Mouse (Mus musculus): ENCODE measurements at regions not wholly inside any gene's neighbourhood (a gene's known extent, or its start where the extent isn't known, plus 50 kb on each side); places are given as distances from the start of the nearest gene placed in this dataset.
"Not testable (repeated sequence)": the region's sequence is repeated elsewhere in the genome, so short reads cannot be mapped to it uniquely, and the experiment has no call there.

- Histone ChIP-seq H3K27me3 (ENCODE audit: control insufficient read depth, insufficient read depth, low read length) (no peaks in the 10 kb centered on the region), H3K36me3 (ENCODE audit: control insufficient read depth, insufficient read depth, low read length) (no peaks in the 10 kb centered on the region), H3K4me1 (ENCODE audit: control insufficient read depth, insufficient read depth, low read length) (no peaks in the 10 kb centered on the region), H3K9ac (replicated peaks; ENCODE audit: low read length) (no peak overlapping the region), H3K4me3 (replicated peaks; ENCODE audit: low read depth, low read length) (no peak overlapping the region), H3K4me2 (ENCODE audit: low read length) (no peak overlapping the region), H3K9me3 (ENCODE audit: control insufficient read depth, low read length) (no peaks in the 10 kb centered on the region), H3K27ac (replicated peaks; ENCODE audit: low read depth, low read length) (no peak overlapping the region)
- DNase-seq (no peak), ATAC-seq (ENCODE audit: low FRiP score, low TSS enrichment) (no peak)
- WGBS = 46% methylated on average over 2 of the region's 2 CpGs
Observed at GRCm38 (mm10) chr1:95454246-95454645, 140.8 kb downstream of the Fam174a start.

GRCm38 (mm10) chr1:95459355-95459754, 145.9 kb downstream of the Fam174a start:
- no peak overlapping the region for H3K4me2 ChIP-seq (ENCODE audit: low read length)
- no peak for DNase-seq
- H3K9me3 ChIP-seq (ENCODE audit: control insufficient read depth, low read length) = no peaks in the 10 kb centered on the region
- H3K36me3 ChIP-seq (ENCODE audit: control insufficient read depth, insufficient read depth, low read length) = no peaks in the 10 kb centered on the region
- no peaks in the 10 kb centered on the region for H3K4me1 ChIP-seq (ENCODE audit: control insufficient read depth, insufficient read depth, low read length)
- H3K27ac ChIP-seq (replicated peaks; ENCODE audit: low read depth, low read length) = no peak overlapping the region
- 95% methylated on average over 1 of the region's 1 CpGs for WGBS
- ATAC-seq (ENCODE audit: low FRiP score, low TSS enrichment) = no peak
- H3K27me3 ChIP-seq (ENCODE audit: control insufficient read depth, insufficient read depth, low read length) = no peaks in the 10 kb centered on the region
- H3K9ac ChIP-seq (replicated peaks; ENCODE audit: low read length) = no peak overlapping the region
- H3K4me3 ChIP-seq (replicated peaks; ENCODE audit: low read depth, low read length) = no peak overlapping the region

GRCm38 (mm10) chr1:95468095-95468494, 154.7 kb downstream of the Fam174a start:
- DNase-seq = no peak
- no peak overlapping the region for H3K9ac ChIP-seq (replicated peaks; ENCODE audit: low read length)
- H3K27ac ChIP-seq (replicated peaks; ENCODE audit: low read depth, low read length) = no peak overlapping the region
- ATAC-seq (ENCODE audit: low FRiP score, low TSS enrichment) = no peak
- H3K9me3 ChIP-seq (ENCODE audit: control insufficient read depth, low read length) = no peaks in the 10 kb centered on the region
- WGBS = 78% methylated on average over 2 of the region's 2 CpGs
- no peak overlapping the region for H3K4me3 ChIP-seq (replicated peaks; ENCODE audit: low read depth, low read length)
- no peaks in the 10 kb centered on the region for H3K36me3 ChIP-seq (ENCODE audit: control insufficient read depth, insufficient read depth, low read length)
- H3K4me1 ChIP-seq (ENCODE audit: control insufficient read depth, insufficient read depth, low read length) = no peaks in the 10 kb centered on the region
- H3K27me3 ChIP-seq (ENCODE audit: control insufficient read depth, insufficient read depth, low read length) = no peaks in the 10 kb centered on the region
- no peak overlapping the region for H3K4me2 ChIP-seq (ENCODE audit: low read length)

GRCm38 (mm10) chr1:95468772-95469171, 155.3 kb downstream of the Fam174a start:
- Histone ChIP-seq H3K9me3 (ENCODE audit: control insufficient read depth, low read length) (no peaks in the 10 kb centered on the region), H3K4me2 (ENCODE audit: low read length) (no peak overlapping the region), H3K27me3 (ENCODE audit: control insufficient read depth, insufficient read depth, low read length) (no peaks in the 10 kb centered on the region), H3K27ac (replicated peaks; ENCODE audit: low read depth, low read length) (no peak overlapping the region), H3K36me3 (ENCODE audit: control insufficient read depth, insufficient read depth, low read length) (no peaks in the 10 kb centered on the region), H3K4me3 (replicated peaks; ENCODE audit: low read depth, low read length) (no peak overlapping the region), H3K9ac (replicated peaks; ENCODE audit: low read length) (no peak overlapping the region), H3K4me1 (ENCODE audit: control insufficient read depth, insufficient read depth, low read length) (no peaks in the 10 kb centered on the region)
- DNase-seq (no peak), ATAC-seq (ENCODE audit: low FRiP score, low TSS enrichment) (no peak)
- WGBS = 80% methylated on average over 2 of the region's 2 CpGs

- no peak for DNase-seq
- Histone ChIP-seq H3K4me2 (ENCODE audit: low read length) (no peak overlapping the region), H3K36me3 (ENCODE audit: control insufficient read depth, insufficient read depth, low read length) (no peaks in the 10 kb centered on the region), H3K27ac (replicated peaks; ENCODE audit: low read depth, low read length) (no peak overlapping the region), H3K9ac (replicated peaks; ENCODE audit: low read length) (no peak overlapping the region), H3K4me3 (replicated peaks; ENCODE audit: low read depth, low read length) (no peak overlapping the region), H3K27me3 (ENCODE audit: control insufficient read depth, insufficient read depth, low read length) (no peaks in the 10 kb centered on the region), H3K9me3 (ENCODE audit: control insufficient read depth, low read length) (no peaks in the 10 kb centered on the region), H3K4me1 (ENCODE audit: control insufficient read depth, insufficient read depth, low read length) (no peaks in the 10 kb centered on the region)
- 81% methylated on average over 1 of the region's 1 CpGs for WGBS
- ATAC-seq (ENCODE audit: low FRiP score, low TSS enrichment) = no peak
Observed at GRCm38 (mm10) chr1:95470491-95470890, 157.1 kb downstream of the Fam174a start.

- Histone ChIP-seq H3K4me3 (replicated peaks; ENCODE audit: low read depth, low read length) (no peak overlapping the region), H3K9ac (replicated peaks; ENCODE audit: low read length) (no peak overlapping the region), H3K9me3 (ENCODE audit: control insufficient read depth, low read length) (no peaks in the 10 kb centered on the region), H3K36me3 (ENCODE audit: control insufficient read depth, insufficient read depth, low read length) (no peaks in the 10 kb centered on the region), H3K27me3 (ENCODE audit: control insufficient read depth, insufficient read depth, low read length) (no peaks in the 10 kb centered on the region), H3K4me2 (ENCODE audit: low read length) (no peak overlapping the region), H3K27ac (replicated peaks; ENCODE audit: low read depth, low read length) (no peak overlapping the region), H3K4me1 (ENCODE audit: control insufficient read depth, insufficient read depth, low read length) (no peaks in the 10 kb centered on the region)
- ATAC-seq (ENCODE audit: low FRiP score, low TSS enrichment) (no peak), DNase-seq (no peak)
Observed at GRCm38 (mm10) chr1:95493004-95493403, 174.4 kb downstream of the St8sia4 start.

GRCm38 (mm10) chr1:95500671-95501070, 166.7 kb downstream of the St8sia4 start:
- not testable (repeated sequence) for DNase-seq; H3K4me1 ChIP-seq (ENCODE audit: control insufficient read depth, insufficient read depth, low read length); H3K9ac ChIP-seq (replicated peaks; ENCODE audit: low read length); H3K27me3 ChIP-seq (ENCODE audit: control insufficient read depth, insufficient read depth, low read length); H3K27ac ChIP-seq (replicated peaks; ENCODE audit: low read depth, low read length); H3K4me3 ChIP-seq (replicated peaks; ENCODE audit: low read depth, low read length); H3K36me3 ChIP-seq (ENCODE audit: control insufficient read depth, insufficient read depth, low read length); H3K4me2 ChIP-seq (ENCODE audit: low read length); ATAC-seq (ENCODE audit: low FRiP score, low TSS enrichment); H3K9me3 ChIP-seq (ENCODE audit: control insufficient read depth, low read length)

GRCm38 (mm10) chr1:95508718-95509117, 158.7 kb downstream of the St8sia4 start:
- Histone ChIP-seq H3K27me3 (ENCODE audit: control insufficient read depth, insufficient read depth, low read length) (no peaks in the 10 kb centered on the region), H3K4me2 (ENCODE audit: low read length) (no peak overlapping the region), H3K9ac (replicated peaks; ENCODE audit: low read length) (no peak overlapping the region), H3K27ac (replicated peaks; ENCODE audit: low read depth, low read length) (no peak overlapping the region), H3K36me3 (ENCODE audit: control insufficient read depth, insufficient read depth, low read length) (no peaks in the 10 kb centered on the region), H3K4me3 (replicated peaks; ENCODE audit: low read depth, low read length) (no peak overlapping the region), H3K4me1 (ENCODE audit: control insufficient read depth, insufficient read depth, low read length) (no peaks in the 10 kb centered on the region), H3K9me3 (ENCODE audit: control insufficient read depth, low read length) (0 out of 2 replicates have a peak, but pooled peaks cover 3% of the 10 kb centered on the region)
- no peak for DNase-seq
- ATAC-seq (ENCODE audit: low FRiP score, low TSS enrichment) = no peak
- 76% methylated on average over 2 of the region's 2 CpGs for WGBS

- DNase-seq (no peak), ATAC-seq (ENCODE audit: low FRiP score, low TSS enrichment) (no peak)
- WGBS = 66% methylated on average over 4 of the region's 4 CpGs
Observed at GRCm38 (mm10) chr1:95528726-95529125, 138.6 kb downstream of the St8sia4 start.

More at GRCm38 (mm10) chr1:95528726-95529125, 138.6 kb downstream of the St8sia4 start:
- Histone ChIP-seq H3K36me3 (ENCODE audit: control insufficient read depth, insufficient read depth, low read length) (no peaks in the 10 kb centered on the region), H3K9me3 (ENCODE audit: control insufficient read depth, low read length) (no peaks in the 10 kb centered on the region), H3K4me3 (replicated peaks; ENCODE audit: low read depth, low read length) (no peak overlapping the region), H3K4me2 (ENCODE audit: low read length) (no peak overlapping the region), H3K27ac (replicated peaks; ENCODE audit: low read depth, low read length) (no peak overlapping the region), H3K9ac (replicated peaks; ENCODE audit: low read length) (no peak overlapping the region), H3K27me3 (ENCODE audit: control insufficient read depth, insufficient read depth, low read length) (no peaks in the 10 kb centered on the region), H3K4me1 (ENCODE audit: control insufficient read depth, insufficient read depth, low read length) (no peaks in the 10 kb centered on the region)

Data from midbrain, embryonic 14.5 days (tissue).